Mouse (Mus musculus): ENCODE measurements around the gene Lbhd1. TPM values are rescaled to one million over a fixed set of nuclear protein-coding genes. Genes with fewer than 3 reads are reported as not detected.

The Lbhd1 gene
- polyA plus RNA-seq, 1 experiment from 2014 or later, result 38.0 TPM

DNA sequence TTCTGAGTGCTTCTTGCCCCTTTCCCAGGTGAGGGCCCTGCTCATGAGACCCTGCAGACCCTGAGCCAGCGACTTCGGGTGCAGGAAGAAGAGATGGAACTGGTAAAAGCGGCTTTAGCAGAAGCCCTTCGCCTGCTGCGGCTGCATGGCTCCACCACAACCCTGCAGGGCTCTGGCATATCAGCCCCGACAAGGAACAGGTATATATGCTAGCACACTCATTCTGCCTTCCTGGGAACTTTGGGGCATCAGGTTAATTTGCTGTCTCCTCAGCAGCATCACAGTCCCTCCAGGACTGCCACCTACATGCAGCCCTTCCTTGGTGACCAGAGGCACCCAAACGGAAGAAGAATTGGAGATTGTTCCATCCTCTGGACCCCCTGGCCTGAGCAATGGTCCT lies 47.2 kb downstream of the Lbhd1 start:
- 92% methylated on average over 7 of the region's 7 CpGs for WGBS
- ATAC-seq (ENCODE audit: low FRiP score, low TSS enrichment), result no peak
- Histone ChIP-seq H3K9ac (replicated peaks; ENCODE audit: low read length) (no peak overlapping the region), H3K4me1 (ENCODE audit: control insufficient read depth, insufficient read depth, low read length) (peaks cover 11% of the 10 kb centered on the region), H3K4me3 (replicated peaks; ENCODE audit: low read depth, low read length) (no peak overlapping the region), H3K36me3 (ENCODE audit: control insufficient read depth, insufficient read depth, low read length) (peaks cover 26% of the 10 kb centered on the region), H3K27me3 (ENCODE audit: control insufficient read depth, insufficient read depth, low read length) (no peaks in the 10 kb centered on the region), H3K27ac (replicated peaks; ENCODE audit: low read depth, low read length) (no peak overlapping the region), H3K4me2 (ENCODE audit: low read length) (no peak overlapping the region), H3K9me3 (ENCODE audit: control insufficient read depth, low read length) (no peaks in the 10 kb centered on the region)
- no peak for DNase-seq

DNA sequence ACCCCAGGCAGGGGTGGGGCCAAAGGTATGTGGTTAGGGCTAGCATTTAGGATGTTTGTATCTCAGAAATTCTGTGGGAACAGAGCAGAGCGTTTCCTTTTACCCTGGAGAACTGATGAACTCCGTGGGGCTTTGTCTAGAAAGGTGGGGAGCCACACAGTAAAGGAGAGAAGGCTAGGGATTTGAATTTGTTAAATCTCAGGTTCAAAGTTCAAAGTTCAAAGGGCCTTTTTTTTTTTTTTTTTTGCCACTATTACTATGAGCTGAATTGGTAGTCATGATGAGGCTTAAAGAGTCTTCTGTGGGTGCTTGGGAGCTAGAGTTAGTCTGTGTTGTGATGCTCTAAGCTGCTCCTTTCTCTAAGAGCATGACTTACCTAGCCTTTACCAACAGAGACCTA lies 53.2 kb downstream of the Lbhd1 start:
- DNase-seq (no peak), ATAC-seq (ENCODE audit: low FRiP score, low TSS enrichment) (no peak)
- Histone ChIP-seq H3K27ac (replicated peaks; ENCODE audit: low read depth, low read length) (no peak overlapping the region), H3K4me2 (ENCODE audit: low read length) (no peak overlapping the region), H3K9me3 (ENCODE audit: control insufficient read depth, low read length) (no peaks in the 10 kb centered on the region), H3K4me3 (replicated peaks; ENCODE audit: low read depth, low read length) (no peak overlapping the region), H3K27me3 (ENCODE audit: control insufficient read depth, insufficient read depth, low read length) (no peaks in the 10 kb centered on the region), H3K9ac (replicated peaks; ENCODE audit: low read length) (no peak overlapping the region), H3K4me1 (ENCODE audit: control insufficient read depth, insufficient read depth, low read length) (0 out of 2 replicates have a peak, but pooled peaks cover 5% of the 10 kb centered on the region), H3K36me3 (ENCODE audit: control insufficient read depth, insufficient read depth, low read length) (peaks cover 8% of the 10 kb centered on the region; the same call in 1 of the 2 replicates)
- 87% methylated on average over 2 of the region's 2 CpGs for WGBS

DNA sequence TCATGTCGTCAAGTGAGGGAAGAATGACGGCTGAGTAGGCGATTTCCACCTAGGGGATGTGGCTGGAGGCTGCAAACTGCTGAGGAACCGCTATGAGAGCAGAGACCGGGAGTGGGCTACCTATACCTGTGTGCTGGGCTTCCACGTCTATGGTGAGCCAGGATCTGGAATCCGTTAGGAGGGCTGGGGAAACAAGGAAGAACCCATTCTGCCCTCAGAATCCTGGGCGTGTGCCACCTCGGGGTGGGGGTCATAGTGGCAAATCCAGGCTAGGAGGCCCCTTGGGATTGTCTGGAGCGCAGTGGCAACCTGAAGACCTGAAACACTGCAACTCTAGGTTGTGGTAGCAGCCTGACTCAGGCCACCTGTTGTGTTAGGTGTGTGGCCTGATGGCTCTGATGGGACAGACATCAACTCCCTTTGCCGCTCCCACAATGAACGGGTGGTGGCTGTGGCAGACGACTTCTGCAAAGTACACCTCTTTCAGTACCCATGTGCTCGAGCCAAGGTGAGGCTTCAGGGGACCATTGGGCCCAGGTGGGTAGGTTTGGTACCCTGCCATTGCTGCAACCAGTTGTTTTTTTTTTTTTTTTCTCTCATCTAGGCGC lies 57.1 kb downstream of the Lbhd1 start:
- Histone ChIP-seq H3K4me2 (ENCODE audit: low read length) (peak overlapping the region; percentile 64), H3K27me3 (ENCODE audit: control insufficient read depth, insufficient read depth, low read length) (no peaks in the 10 kb centered on the region), H3K36me3 (ENCODE audit: control insufficient read depth, insufficient read depth, low read length) (peaks cover 18% of the 10 kb centered on the region), H3K4me1 (ENCODE audit: control insufficient read depth, insufficient read depth, low read length) (peaks cover 22% of the 10 kb centered on the region), H3K9me3 (ENCODE audit: control insufficient read depth, low read length) (no peaks in the 10 kb centered on the region), H3K27ac (replicated peaks; ENCODE audit: low read depth, low read length) (peak overlapping the region; percentile 78), H3K4me3 (replicated peaks; ENCODE audit: low read depth, low read length) (peak overlapping the region; percentile 95; the same call in 1 of the 2 replicates), H3K9ac (replicated peaks; ENCODE audit: low read length) (peak overlapping the region; percentile 98)
- ATAC-seq (ENCODE audit: low FRiP score, low TSS enrichment), result no peak
- DNase-seq, result no peak
- 81% methylated on average over 15 of the region's 15 CpGs for WGBS

DNA sequence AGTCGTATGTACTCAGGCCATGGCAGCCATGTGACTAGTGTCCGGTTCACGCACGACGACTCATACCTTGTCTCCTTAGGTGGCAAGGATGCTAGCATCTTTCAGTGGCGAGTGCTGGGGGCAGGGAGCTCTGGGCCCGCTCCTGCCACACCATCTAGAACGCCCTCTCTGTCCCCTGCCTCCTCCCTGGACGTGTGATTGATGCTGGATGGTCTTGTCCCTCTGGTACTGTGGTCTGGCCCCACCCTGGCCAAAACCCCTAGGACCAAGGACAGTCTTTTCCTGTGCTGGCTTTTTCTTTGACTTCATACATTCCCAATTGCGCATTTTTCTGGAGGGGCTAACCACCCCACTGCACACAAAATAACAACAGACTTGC lies 57.6 kb downstream of the Lbhd1 start:
- ATAC-seq (ENCODE audit: low FRiP score, low TSS enrichment) (peak; percentile 14; the same call in 1 of the 2 replicates), DNase-seq (no peak)
- Histone ChIP-seq H3K4me1 (ENCODE audit: control insufficient read depth, insufficient read depth, low read length) (peaks cover 22% of the 10 kb centered on the region), H3K36me3 (ENCODE audit: control insufficient read depth, insufficient read depth, low read length) (peaks cover 23% of the 10 kb centered on the region), H3K4me2 (ENCODE audit: low read length) (peak overlapping the region; percentile 64), H3K27me3 (ENCODE audit: control insufficient read depth, insufficient read depth, low read length) (no peaks in the 10 kb centered on the region), H3K27ac (replicated peaks; ENCODE audit: low read depth, low read length) (peak overlapping the region; percentile 78), H3K9ac (replicated peaks; ENCODE audit: low read length) (peak overlapping the region; percentile 98), H3K4me3 (replicated peaks; ENCODE audit: low read depth, low read length) (peak overlapping the region; percentile 95), H3K9me3 (ENCODE audit: control insufficient read depth, low read length) (no peaks in the 10 kb centered on the region)
- WGBS, result 38% methylated on average over 10 of the region's 10 CpGs

DNA sequence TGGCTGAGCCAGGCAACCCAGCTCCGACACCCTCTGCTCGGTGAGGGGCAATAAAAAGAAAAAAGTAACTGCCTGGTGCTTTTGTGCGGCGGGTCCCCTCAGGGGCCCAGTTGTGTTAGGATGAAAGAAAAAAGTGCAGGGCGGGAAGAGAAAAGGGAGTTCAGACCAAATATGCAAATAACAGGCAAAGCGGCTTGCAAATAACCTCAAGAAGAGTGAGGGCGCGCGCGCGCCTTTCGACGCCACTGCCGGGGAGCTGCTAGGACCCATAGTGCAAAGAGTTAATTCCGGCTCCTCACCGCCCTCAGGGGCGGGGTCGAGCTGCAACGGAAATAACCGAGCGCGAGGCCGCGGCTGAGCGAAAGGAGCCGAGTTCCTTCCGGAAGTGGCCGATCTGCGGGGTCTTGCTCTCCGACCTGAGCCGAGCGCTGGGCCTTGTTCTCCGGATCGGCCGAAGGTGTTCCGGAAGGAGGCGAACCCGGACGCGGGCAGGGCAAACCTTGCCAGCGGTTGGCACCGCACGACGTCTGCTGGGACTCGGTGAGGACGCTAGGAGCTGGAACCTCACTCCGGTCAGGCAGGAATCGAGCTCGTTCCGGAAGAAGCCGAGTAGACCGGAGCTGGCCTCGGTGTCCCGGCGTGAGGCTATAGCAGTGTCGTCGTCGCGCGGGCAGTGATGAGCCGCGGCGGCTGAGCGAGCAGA lies 58.1 kb downstream of the Lbhd1 start, which contains the start of gene Mta2:
TSS of gene Mta2 (plus strand) at position 361 of the 703 bp plus-strand sequence.
- Histone ChIP-seq H3K4me3 (replicated peaks; ENCODE audit: low read depth, low read length) (peak within 1 kb of the TSS; percentile 95), H3K9ac (replicated peaks; ENCODE audit: low read length) (peak within 1 kb of the TSS; percentile 98), H3K4me1 (ENCODE audit: control insufficient read depth, insufficient read depth, low read length) (peaks cover 22% of the 10 kb centered on the region), H3K9me3 (ENCODE audit: control insufficient read depth, low read length) (no peaks in the 10 kb centered on the region), H3K36me3 (ENCODE audit: control insufficient read depth, insufficient read depth, low read length) (peaks cover 28% of the 10 kb centered on the region), H3K4me2 (ENCODE audit: low read length) (peak within 1 kb of the TSS; percentile 64), H3K27me3 (ENCODE audit: control insufficient read depth, insufficient read depth, low read length) (no peaks in the 10 kb centered on the region), H3K27ac (replicated peaks; ENCODE audit: low read depth, low read length) (peak within 1 kb of the TSS; percentile 96)
- peak; percentile 99 for DNase-seq
- peak; percentile 95 for ATAC-seq (ENCODE audit: low FRiP score, low TSS enrichment)
- WGBS, result under 1% methylated on average over 64 of the region's 64 CpGs

Small RNA genes lying within 50 kb of the gene (microRNA-seq; reads per million reads assigned to microRNA genes)
- gene Mir5136, result not detected

Other genes with a start within 250 kb of the Lbhd1 start
- gene Chrm1, start 219.9 kb upstream of the Lbhd1 start, polyA plus RNA-seq (2014; fragmentation: Nextera tagmentation; extraction: Ambion mirVana), result 0.19 and 0.45 TPM in 2 replicates
- gene Slc3a2, start 160.4 kb upstream of the Lbhd1 start, polyA plus RNA-seq (2014; fragmentation: Nextera tagmentation; extraction: Ambion mirVana), result 157 TPM in 2 replicates
- gene Wdr74, start 147.9 kb upstream of the Lbhd1 start, polyA plus RNA-seq (2014; fragmentation: Nextera tagmentation; extraction: Ambion mirVana), result 89.1 and 95.7 TPM in 2 replicates
- gene 1700092M07Rik, start 143.0 kb upstream of the Lbhd1 start, polyA plus RNA-seq (2014; fragmentation: Nextera tagmentation; extraction: Ambion mirVana), result 0.97 and 1.1 TPM in 2 replicates
- gene Stx5a, start 142.3 kb upstream of the Lbhd1 start, polyA plus RNA-seq (2014; fragmentation: Nextera tagmentation; extraction: Ambion mirVana), result 102 and 110 TPM in 2 replicates
- 146 and 171 TPM in 2 replicates for gene Nxf1, start 126.7 kb upstream of the Lbhd1 start, polyA plus RNA-seq (2014; fragmentation: Nextera tagmentation; extraction: Ambion mirVana)
- 270 and 278 TPM in 2 replicates for gene Tmem223, start 112.7 kb upstream of the Lbhd1 start, polyA plus RNA-seq (2014; fragmentation: Nextera tagmentation; extraction: Ambion mirVana)
- 24.8 and 32.4 TPM in 2 replicates for gene Tmem179b, start 109.3 kb upstream of the Lbhd1 start, polyA plus RNA-seq (2014; fragmentation: Nextera tagmentation; extraction: Ambion mirVana)
- 18.0 and 21.0 TPM in 2 replicates for gene Taf6l, start 97.3 kb upstream of the Lbhd1 start, polyA plus RNA-seq (2014; fragmentation: Nextera tagmentation; extraction: Ambion mirVana)
- gene Polr2g, start 85.2 kb upstream of the Lbhd1 start, polyA plus RNA-seq (2014; fragmentation: Nextera tagmentation; extraction: Ambion mirVana), result 156 and 165 TPM in 2 replicates
- 7.2 and 7.9 TPM in 2 replicates for gene Zbtb3, start 81.2 kb upstream of the Lbhd1 start, polyA plus RNA-seq (2014; fragmentation: Nextera tagmentation; extraction: Ambion mirVana)
- gene Ttc9c, start 64.4 kb upstream of the Lbhd1 start, polyA plus RNA-seq (2014; fragmentation: Nextera tagmentation; extraction: Ambion mirVana), result 37.5 and 55.8 TPM in 2 replicates
- 8.8 and 9.6 TPM in 2 replicates for gene Hnrnpul2, start 63.7 kb upstream of the Lbhd1 start, polyA plus RNA-seq (2014; fragmentation: Nextera tagmentation; extraction: Ambion mirVana)
- not detected in 2 replicates for gene AC129217.1, start 54.0 kb upstream of the Lbhd1 start, polyA plus RNA-seq (2014; fragmentation: Nextera tagmentation; extraction: Ambion mirVana)
- 78.2 and 98.7 TPM in 2 replicates for gene Bscl2, start 46.3 kb upstream of the Lbhd1 start, polyA plus RNA-seq (2014; fragmentation: Nextera tagmentation; extraction: Ambion mirVana)
- gene Gng3, start 44.5 kb upstream of the Lbhd1 start, polyA plus RNA-seq (2014; fragmentation: Nextera tagmentation; extraction: Ambion mirVana), result 466 and 598 TPM in 2 replicates
- gene Lrrn4cl, start 33.0 kb upstream of the Lbhd1 start, polyA plus RNA-seq (2014; fragmentation: Nextera tagmentation; extraction: Ambion mirVana), result 0.28 and 0.62 TPM in 2 replicates
- gene Ubxn1, start 12.2 kb upstream of the Lbhd1 start, polyA plus RNA-seq (2014; fragmentation: Nextera tagmentation; extraction: Ambion mirVana), result 139 and 154 TPM in 2 replicates
- 61.3 and 62.6 TPM in 2 replicates for gene Uqcc3, start 2.8 kb upstream of the Lbhd1 start, polyA plus RNA-seq (2014; fragmentation: Nextera tagmentation; extraction: Ambion mirVana)
- gene Gm49403, start 198 bp downstream of the Lbhd1 start, polyA plus RNA-seq (2014; fragmentation: Nextera tagmentation; extraction: Ambion mirVana), result not detected in 2 replicates
- gene 1810009A15Rik, start 5.1 kb downstream of the Lbhd1 start, polyA plus RNA-seq (2014; fragmentation: Nextera tagmentation; extraction: Ambion mirVana), result 40.4 and 43.1 TPM in 2 replicates
- 0.30 TPM in 1 of 2 replicates, not detected in the other for gene Gm49416, start 5.2 kb downstream of the Lbhd1 start, polyA plus RNA-seq (2014; fragmentation: Nextera tagmentation; extraction: Ambion mirVana)
- gene Ints5, start 9.3 kb downstream of the Lbhd1 start, polyA plus RNA-seq (2014; fragmentation: Nextera tagmentation; extraction: Ambion mirVana), result 28.2 and 31.1 TPM in 2 replicates
- gene Ganab, start 14.3 kb downstream of the Lbhd1 start, polyA plus RNA-seq (2014; fragmentation: Nextera tagmentation; extraction: Ambion mirVana), result 59.0 and 83.3 TPM in 2 replicates
- gene B3gat3, start 36.6 kb downstream of the Lbhd1 start, polyA plus RNA-seq (2014; fragmentation: Nextera tagmentation; extraction: Ambion mirVana), result 75.0 and 83.5 TPM in 2 replicates
- gene Rom1, start 45.6 kb downstream of the Lbhd1 start, polyA plus RNA-seq (2014; fragmentation: Nextera tagmentation; extraction: Ambion mirVana), result 1.4 TPM in 2 replicates
- 4.3 and 5.5 TPM in 2 replicates for gene Eml3, start 45.8 kb downstream of the Lbhd1 start, polyA plus RNA-seq (2014; fragmentation: Nextera tagmentation; extraction: Ambion mirVana)
- gene Mta2, start 58.1 kb downstream of the Lbhd1 start, polyA plus RNA-seq (2014; fragmentation: Nextera tagmentation; extraction: Ambion mirVana), result 38.0 and 62.2 TPM in 2 replicates
- 20.0 and 25.0 TPM in 2 replicates for gene Tut1, start 70.1 kb downstream of the Lbhd1 start, polyA plus RNA-seq (2014; fragmentation: Nextera tagmentation; extraction: Ambion mirVana)
- 308 and 311 TPM in 2 replicates for gene Eef1g, start 83.3 kb downstream of the Lbhd1 start, polyA plus RNA-seq (2014; fragmentation: Nextera tagmentation; extraction: Ambion mirVana)
- 1.2 and 4.2 TPM in 2 replicates for gene Ahnak, start 105.6 kb downstream of the Lbhd1 start, polyA plus RNA-seq (2014; fragmentation: Nextera tagmentation; extraction: Ambion mirVana)
- gene Scgb1a1, start 204.2 kb downstream of the Lbhd1 start, polyA plus RNA-seq (2014; fragmentation: Nextera tagmentation; extraction: Ambion mirVana), result not detected in 2 replicates